Mouse (Mus musculus) small intestine, adult 2 months (tissue): ENCODE results near the gene Cdh24. TPM values are rescaled to one million over a fixed set of nuclear protein-coding genes. Genes with fewer than 3 reads are reported as not detected.

Source experiments
- H3K27ac ChIP-seq: fragments of 200-500 bp; 2 replicates; pipeline ENCODE4 v1.5.1; 2012; ENCODE audit warnings: low read depth, low read length, control low read depth, inconsistent platforms; ENCODE audit not compliant: insufficient read depth
- H3K27me3 ChIP-seq: fragments of 200-500 bp; 2 replicates; pipeline ENCODE4 v1.6.1; 2012; ENCODE audit warnings: mild to moderate bottlenecking, moderate library complexity, low read length, inconsistent platforms; ENCODE audit not compliant: control insufficient read depth, insufficient read depth
- H3K36me3 ChIP-seq: fragments of 200-500 bp; 2 replicates; pipeline ENCODE4 v1.6.1; 2012; ENCODE audit warnings: mild to moderate bottlenecking, low read length, control low read depth, inconsistent platforms; ENCODE audit not compliant: control insufficient read depth, insufficient read depth
- H3K4me1 ChIP-seq: fragments of 200-500 bp; 2 replicates; pipeline ENCODE4 v1.6.1; 2012; ENCODE audit warnings: low read length, inconsistent platforms, mixed read lengths; ENCODE audit not compliant: control insufficient read depth, insufficient read depth, insufficient read length
- H3K4me3 ChIP-seq: fragments of 200-500 bp; 2 replicates; pipeline ENCODE4 v1.5.1; 2012; ENCODE audit warnings: low read depth, mild to moderate bottlenecking, control low read depth, inconsistent platforms, low read length, moderate library complexity
- CTCF ChIP-seq: fragments of 200-500 bp; IDR thresholded peaks from 2 replicates; pipeline ENCODE4 v1.5.1; 2012; ENCODE audit warnings: low read depth, mild to moderate bottlenecking, control low read depth, inconsistent platforms, low read length, moderate library complexity, mixed read lengths; ENCODE audit not compliant: insufficient replicate concordance, insufficient read length; ENCODE audit errors: extremely low read depth
- POLR2A ChIP-seq: fragments of 200-500 bp; IDR thresholded peaks from 2 replicates; pipeline ENCODE4 v1.6.1; 2012; ENCODE audit warnings: low read depth, mild to moderate bottlenecking, control low read depth, inconsistent platforms, low read length, moderate library complexity
- WGBS: fragments of 180-500 bp; shearing (Covaris S2); methylation state at CpG from one replicate; pipeline ENCODE4 v1.1.7; 2018; 5-methylcytosine and 5-hydroxymethylcytosine counted together
- polyA plus RNA-seq: library from polyadenylated mRNA; depleted of rRNA; stranded (reverse); fragments of >200 nt; gene quantifications from 2 replicates; pipeline ENCODE4 v1.2.3, GENCODE M21; 2012

Gene Cdh24
- polyA plus RNA-seq, 1 experiment = 4.6 TPM

- Histone ChIP-seq H3K27me3 (no peaks in the 10 kb centered on the region), H3K4me1 (no peaks in the 10 kb centered on the region; the same call in 1 of the 2 replicates), H3K36me3 (no peaks in the 10 kb centered on the region), H3K4me3 (peak within 1 kb of the TSS; percentile 69), H3K27ac (peak within 1 kb of the TSS; percentile 25)
- under 1% methylated on average over 38 of the region's 39 CpGs for WGBS
- TF ChIP-seq CTCF (no peak), POLR2A (peak; percentile 48; the same call in 1 of the 2 replicates)
These were observed 35.3 kb downstream of the Cdh24 start, which contains the start of gene 4931414P19Rik for GRCm38 (mm10) chr14:54605752-54606321. 4931414P19Rik (minus strand) TSS chr14:54605993.

DNA sequence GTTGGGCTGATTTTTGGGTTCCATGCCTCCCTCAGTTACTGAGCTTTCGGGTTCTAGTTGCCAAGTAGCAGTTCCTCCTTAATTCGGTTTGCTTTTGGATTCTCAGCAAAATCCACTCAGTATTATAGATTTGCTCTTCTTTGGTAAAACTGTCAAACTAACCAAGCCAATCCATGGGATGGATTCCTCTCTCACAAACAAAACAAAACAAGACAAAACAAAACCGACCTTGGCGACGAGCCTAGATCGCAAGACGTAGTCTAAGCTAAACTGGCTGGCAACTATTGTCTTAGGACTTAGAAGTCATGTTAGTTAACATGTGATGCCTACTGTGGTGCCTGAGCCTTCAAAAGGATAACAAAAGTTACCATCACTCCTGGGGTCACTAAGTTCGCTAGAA, 37.5 kb downstream of the Cdh24 start:
- no peak for TF ChIP-seq CTCF
- Histone ChIP-seq H3K4me1 (no peaks in the 10 kb centered on the region; the same call in 1 of the 2 replicates), H3K36me3 (no peaks in the 10 kb centered on the region), H3K4me3 (peak overlapping the region; percentile 84), H3K27ac (peak overlapping the region; percentile 79), H3K27me3 (no peaks in the 10 kb centered on the region)
- WGBS = 87% methylated on average over 8 of the region's 8 CpGs

- Histone ChIP-seq H3K27me3 (no peaks in the 10 kb centered on the region), H3K36me3 (no peaks in the 10 kb centered on the region), H3K27ac (peak overlapping the region; percentile 79), H3K4me3 (peak overlapping the region; percentile 84), H3K4me1 (no peaks in the 10 kb centered on the region; the same call in 1 of the 2 replicates)
- peak; percentile 84 for TF ChIP-seq POLR2A
- TF ChIP-seq CTCF = no peak
- WGBS = under 1% methylated on average over 46 of the region's 46 CpGs
These were observed 38.0 kb downstream of the Cdh24 start for GRCm38 (mm10) chr14:54603038-54603654.

DNA sequence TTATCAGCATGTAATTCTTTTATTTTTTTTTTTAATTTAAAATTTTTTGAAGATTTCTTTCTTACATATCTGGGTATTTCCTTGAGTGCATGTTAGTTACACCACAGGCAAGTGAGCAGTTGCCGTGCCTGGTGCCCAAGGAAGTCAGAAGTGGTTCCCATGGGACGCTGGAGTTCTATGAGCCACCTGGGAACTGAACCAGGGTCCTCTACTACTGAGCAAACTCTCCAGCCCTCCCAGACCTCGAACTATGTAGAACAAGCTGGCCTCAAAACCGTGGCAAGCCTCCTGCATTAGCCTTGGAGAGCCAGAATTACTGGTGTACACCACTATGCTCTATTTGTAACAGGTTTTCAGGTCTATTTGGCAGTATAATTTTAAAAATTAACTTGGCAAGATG, 38.6 kb downstream of the Cdh24 start:
- no peak overlapping the region for H3K4me3 ChIP-seq
- no peak overlapping the region for H3K27ac ChIP-seq
- WGBS = 29% methylated on average over 4 of the region's 4 CpGs
- TF ChIP-seq CTCF (no peak), POLR2A (no peak)
- no peaks in the 10 kb centered on the region; the same call in 1 of the 2 replicates for H3K4me1 ChIP-seq
- no peaks in the 10 kb centered on the region for H3K27me3 ChIP-seq
- no peaks in the 10 kb centered on the region for H3K36me3 ChIP-seq

GRCm38 (mm10) chr14:54601601-54602000, 39.6 kb downstream of the Cdh24 start:
- no peaks in the 10 kb centered on the region for H3K27me3 ChIP-seq
- 84% methylated on average over 2 of the region's 2 CpGs for WGBS
- H3K36me3 ChIP-seq = no peaks in the 10 kb centered on the region
- TF ChIP-seq POLR2A = no peak
- no peak for TF ChIP-seq CTCF
- no peak overlapping the region for H3K4me3 ChIP-seq
- no peak overlapping the region for H3K27ac ChIP-seq
- H3K4me1 ChIP-seq = no peaks in the 10 kb centered on the region; the same call in 1 of the 2 replicates

- WGBS = 84% methylated on average over 7 of the region's 7 CpGs
- Histone ChIP-seq H3K4me3 (no peak overlapping the region), H3K36me3 (peaks cover 4% of the 10 kb centered on the region), H3K27me3 (no peaks in the 10 kb centered on the region), H3K4me1 (no peaks in the 10 kb centered on the region), H3K27ac (no peak overlapping the region)
- peak; percentile 63; the same call in 1 of the 2 replicates for TF ChIP-seq CTCF
- no peak for TF ChIP-seq POLR2A
These were observed 44.1 kb downstream of the Cdh24 start for GRCm38 (mm10) chr14:54597084-54597483.

DNA sequence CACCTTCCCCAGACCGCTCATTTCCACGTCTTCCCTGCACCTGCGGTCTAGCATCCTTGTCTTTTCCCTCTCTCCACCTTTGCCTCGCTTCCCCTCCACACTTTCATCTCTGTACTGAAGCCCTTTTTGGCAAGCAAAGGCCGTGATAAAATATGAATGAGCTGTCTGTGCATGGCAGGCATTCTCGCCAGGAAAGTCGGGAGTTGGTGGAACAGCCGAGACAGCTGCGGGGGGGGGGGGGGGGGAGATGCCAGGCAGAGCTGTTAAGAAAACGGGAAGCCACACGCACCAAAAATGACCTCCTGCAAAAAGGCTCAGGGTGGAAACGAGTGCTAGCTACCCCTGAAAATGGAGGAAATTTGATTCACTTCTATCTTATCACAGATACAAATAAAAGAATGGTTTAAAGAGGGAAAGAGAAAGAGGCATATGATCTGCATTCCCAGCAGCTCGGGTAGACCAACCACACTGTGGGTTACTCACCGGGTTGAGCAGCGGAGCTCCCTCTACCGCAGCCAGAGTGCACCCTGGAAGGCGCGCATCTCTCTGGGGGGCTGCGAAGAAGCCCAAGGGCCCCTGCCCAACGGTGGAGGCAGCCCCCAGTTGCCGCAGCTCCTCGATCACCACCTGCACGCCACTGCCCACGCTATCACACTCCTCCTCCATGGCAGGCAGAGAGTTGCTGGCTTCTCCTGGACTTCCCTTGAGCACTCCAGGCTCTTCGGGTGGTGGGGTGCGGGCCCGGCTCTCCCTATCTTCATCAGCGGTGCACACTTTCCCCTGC, 46.3 kb downstream of the Cdh24 start:
- TF ChIP-seq CTCF = no peak
- no peak for TF ChIP-seq POLR2A
- Histone ChIP-seq H3K36me3 (peaks cover 6% of the 10 kb centered on the region), H3K4me3 (no peak overlapping the region), H3K4me1 (no peaks in the 10 kb centered on the region), H3K27me3 (no peaks in the 10 kb centered on the region), H3K27ac (no peak overlapping the region)
- 88% methylated on average over 28 of the region's 28 CpGs for WGBS
